Mouse (Mus musculus): ENCODE measurements around the gene Il31ra.

Il31ra gene

GRCm38 (mm10) chr13:112505436-112505835 lies 88.7 kb downstream of the Il31ra start:
- WGBS, result 94% methylated on average over 6 of the region's 6 CpGs

GRCm38 (mm10) chr13:112503846-112504245 lies 90.3 kb downstream of the Il31ra start:
- 94% methylated on average over 13 of the region's 13 CpGs for WGBS

GRCm38 (mm10) chr13:112500466-112500865 lies 93.7 kb downstream of the Il31ra start:
- 92% methylated on average over 9 of the region's 9 CpGs for WGBS

DNA sequence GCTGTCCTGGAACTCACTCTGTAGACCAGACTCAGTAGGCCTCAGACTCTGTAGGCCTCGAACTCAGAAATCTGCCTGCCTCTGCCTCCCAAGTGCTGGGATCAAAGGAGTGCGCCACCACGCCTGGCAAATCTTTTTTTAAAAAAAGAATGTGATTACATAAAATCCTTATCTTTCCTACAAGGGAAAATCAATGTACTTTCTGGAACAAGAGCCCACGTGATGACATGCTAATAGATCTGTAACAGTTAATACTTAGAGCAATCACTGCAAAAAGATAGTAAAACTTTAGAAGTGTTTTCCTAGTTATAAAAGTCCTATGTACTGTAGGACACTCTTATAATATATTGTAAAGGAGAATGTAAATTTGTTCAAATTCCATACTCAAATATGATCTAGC lies 94.1 kb downstream of the Il31ra start:
- WGBS, result 94% methylated on average over 4 of the region's 4 CpGs

GRCm38 (mm10) chr13:112494590-112494989 lies 99.6 kb downstream of the Il31ra start:
- WGBS, result 97% methylated on average over 12 of the region's 12 CpGs

DNA sequence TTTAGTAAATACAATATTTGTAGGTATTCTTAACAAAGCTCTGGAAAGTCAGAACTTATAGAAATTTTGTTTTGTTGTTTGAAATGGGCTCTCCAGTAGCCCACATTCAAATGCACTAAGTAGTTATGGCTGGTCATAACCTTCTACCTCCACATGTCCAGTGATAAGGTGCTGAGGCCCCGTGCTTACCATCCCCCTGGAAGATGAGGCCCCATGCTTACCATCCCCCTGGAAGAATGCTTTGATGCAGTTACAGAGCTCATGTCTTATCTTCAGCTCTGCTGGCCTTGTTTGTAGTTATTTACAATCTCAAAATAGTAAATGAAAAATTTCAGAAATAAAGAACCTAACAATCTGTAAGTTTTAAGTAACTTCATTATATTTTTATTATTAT lies 101.9 kb downstream of the Il31ra start:
- 94% methylated on average over 1 of the region's 1 CpGs for WGBS

- WGBS, result 92% methylated on average over 14 of the region's 14 CpGs
Measured at GRCm38 (mm10) chr13:112491636-112492284, 102.4 kb downstream of the Il31ra start.

DNA sequence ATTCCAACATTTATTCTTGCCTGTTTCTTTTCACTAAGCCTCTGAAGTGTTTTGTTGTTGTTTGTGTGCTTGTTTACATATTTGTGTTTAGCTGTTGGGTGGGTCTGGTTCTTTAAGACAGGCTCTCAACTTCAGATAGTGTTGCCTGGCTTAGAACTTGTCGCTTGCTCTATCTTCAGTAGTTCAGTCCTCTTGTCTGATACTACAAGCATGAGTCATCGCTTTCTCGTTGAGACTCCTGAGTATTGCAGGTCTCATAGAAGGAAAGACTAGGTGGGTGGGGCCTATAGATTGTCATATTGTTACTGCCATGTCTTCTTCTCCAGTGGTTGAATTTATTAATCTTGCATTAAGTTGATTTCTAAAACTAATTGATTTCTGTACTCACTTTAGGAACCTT lies 104.1 kb downstream of the Il31ra start:
- 83% methylated on average over 3 of the region's 3 CpGs for WGBS

DNA sequence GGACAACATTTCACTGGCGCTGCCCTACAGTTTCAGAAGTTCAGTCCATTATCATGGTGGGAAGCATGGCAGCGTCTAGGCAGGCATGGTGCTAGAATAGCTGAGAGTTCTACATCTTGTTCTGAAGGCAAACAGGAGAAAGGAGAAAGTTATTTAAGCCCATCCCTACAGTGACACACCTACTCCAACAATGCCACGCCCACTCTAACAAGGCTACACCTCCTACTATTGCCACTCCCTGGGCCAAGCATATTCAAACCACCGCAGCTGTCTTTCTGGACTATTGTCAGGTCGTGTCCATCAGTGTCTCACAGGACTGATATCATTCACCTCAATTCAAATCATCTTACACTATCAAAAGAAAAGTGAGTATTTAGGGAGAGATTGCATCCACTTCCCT lies 107.5 kb downstream of the Il31ra start:
- WGBS, result 95% methylated on average over 5 of the region's 5 CpGs

- 96% methylated on average over 5 of the region's 5 CpGs for WGBS
Measured at GRCm38 (mm10) chr13:112486236-112486635, 107.9 kb downstream of the Il31ra start.

DNA sequence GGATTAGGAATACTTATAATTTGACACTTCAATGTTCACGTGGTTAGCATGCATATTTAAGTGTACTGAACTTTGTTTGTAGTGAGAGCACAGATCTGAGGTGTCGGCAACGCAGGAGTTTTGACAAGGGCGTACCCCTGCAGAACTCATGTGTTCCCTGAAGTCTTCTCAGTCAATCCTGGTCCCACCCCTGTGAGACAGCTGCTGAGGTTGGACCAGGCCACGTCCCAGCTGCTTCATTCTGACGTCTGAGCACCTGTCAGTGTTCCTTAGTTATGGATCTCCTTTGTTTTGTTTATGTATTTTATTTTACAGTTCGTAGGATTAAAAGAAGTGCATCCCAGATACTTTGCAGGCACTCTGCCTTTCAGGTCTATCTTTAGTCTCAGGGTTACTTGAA lies 111.1 kb downstream of the Il31ra start:
- WGBS, result 84% methylated on average over 7 of the region's 7 CpGs

DNA sequence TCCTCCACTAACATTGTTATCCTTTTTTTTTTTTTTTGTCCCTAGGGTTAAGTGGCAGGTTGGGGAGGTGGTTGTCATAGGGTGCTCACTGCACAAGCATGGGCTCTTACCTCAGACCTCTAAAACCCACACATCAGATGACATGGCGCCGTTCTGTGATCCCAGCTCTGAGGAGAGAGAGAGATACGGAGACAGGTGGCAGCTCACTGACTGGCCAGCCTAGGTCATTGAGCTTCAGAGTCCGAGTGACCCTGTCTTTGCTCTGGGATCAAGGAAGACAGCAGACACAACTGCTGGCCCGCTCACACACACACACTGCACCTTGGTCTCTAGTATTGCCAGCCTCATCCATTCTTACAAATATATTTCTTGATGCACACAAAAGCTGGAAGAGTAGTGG lies 111.6 kb downstream of the Il31ra start:
- whole genome bisulfite sequencing, result 97% methylated on average over 5 of the region's 5 CpGs

DNA sequence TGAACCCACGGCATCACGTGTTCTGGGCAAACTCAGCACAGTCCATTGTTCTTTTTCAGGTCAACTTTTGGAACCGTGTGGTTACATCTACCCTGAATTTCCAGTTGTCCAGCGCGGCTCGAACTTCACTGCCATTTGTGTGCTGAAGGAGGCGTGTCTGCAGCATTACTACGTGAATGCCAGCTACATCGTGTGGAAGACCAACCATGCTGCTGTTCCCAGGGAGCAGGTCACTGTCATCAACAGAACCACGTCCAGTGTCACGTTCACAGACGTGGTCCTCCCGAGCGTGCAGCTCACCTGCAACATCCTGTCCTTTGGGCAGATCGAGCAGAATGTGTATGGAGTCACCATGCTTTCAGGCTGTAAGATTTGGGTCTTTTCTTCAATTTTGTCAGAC lies 114.2 kb downstream of the Il31ra start:
- WGBS, result 87% methylated on average over 15 of the region's 15 CpGs

GRCm38 (mm10) chr13:112479032-112479431 lies 115.1 kb downstream of the Il31ra start:
- 73% methylated on average over 7 of the region's 7 CpGs for WGBS

DNA sequence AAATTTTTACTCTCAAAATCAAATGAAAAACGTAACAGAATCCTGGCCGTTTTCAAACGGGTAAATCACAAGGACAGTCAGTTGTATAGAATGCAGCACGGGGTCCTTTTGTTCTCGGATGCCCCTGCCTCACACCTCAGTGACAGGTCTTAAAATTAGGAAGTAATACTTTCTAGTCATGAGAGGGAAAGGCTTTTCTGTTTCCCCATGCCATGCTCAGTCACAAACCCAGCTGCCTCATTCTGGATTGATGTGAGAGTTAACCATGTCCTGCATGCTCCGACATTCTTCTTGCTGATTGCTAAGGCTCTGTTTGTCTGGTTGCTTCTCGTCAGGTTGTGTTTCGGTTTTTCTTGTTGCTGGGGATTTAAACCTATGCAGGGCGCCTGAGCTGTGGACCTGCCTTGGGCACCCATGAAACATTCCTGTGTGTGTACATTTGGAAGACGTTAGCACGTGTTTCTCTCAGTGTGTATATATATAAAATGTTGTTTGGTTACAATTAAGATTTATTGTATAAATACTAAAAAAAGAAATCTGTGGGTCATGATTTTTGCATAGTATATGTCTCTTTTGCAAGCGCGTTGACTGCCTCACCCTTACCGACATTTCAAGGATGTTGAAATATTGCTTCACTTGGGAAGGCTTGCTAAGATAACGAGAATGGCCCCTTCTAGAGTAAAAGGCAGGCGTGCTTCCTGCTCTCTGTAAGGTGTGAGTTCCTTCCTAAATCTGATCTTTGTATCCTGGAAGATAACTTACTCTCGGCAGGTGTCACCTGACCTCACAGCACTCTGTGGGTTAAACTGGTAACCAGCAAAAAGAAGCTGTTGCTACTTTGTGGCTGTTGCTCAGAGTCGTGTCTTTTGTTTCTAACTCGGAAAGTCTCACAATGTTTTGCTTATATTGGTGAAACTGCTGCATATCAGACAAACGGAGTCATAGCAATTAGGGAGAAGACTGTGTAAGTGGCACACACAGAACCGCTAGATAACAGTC lies 120.1 kb downstream of the Il31ra start:
- 85% methylated on average over 21 of the region's 21 CpGs for WGBS

DNA sequence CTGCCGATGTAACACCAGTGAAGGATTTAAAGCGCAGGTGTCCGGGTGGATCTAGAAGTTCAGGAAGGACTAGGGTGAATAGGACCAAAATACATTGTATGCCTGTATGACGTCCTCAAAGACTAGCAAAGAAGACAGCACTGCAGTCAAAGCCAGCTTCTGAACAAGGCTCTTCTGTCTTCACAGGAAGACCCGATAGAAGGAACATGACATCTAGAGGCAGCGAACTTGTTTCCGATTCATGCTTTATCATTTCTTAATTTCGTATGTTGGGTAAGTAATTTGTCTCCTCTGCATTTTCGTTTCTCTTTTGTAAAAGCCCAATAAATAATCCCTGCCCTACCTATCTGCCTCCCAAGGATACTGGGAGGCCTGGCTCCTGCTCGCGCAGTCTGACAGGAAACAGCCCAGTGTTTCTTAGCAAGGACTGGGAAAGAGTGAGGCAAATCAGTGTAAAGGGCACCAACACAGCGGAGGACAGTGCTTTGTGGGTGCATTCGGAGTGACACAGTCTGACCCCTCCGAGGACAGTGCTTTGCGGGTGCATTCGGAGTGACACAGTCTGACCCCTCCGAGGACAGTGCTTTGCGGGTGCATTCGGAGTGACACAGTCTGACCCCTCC lies 121.6 kb downstream of the Il31ra start:
- WGBS, result 87% methylated on average over 19 of the region's 19 CpGs

- 82% methylated on average over 9 of the region's 9 CpGs for WGBS
Measured at GRCm38 (mm10) chr13:112471201-112471600, 123.0 kb downstream of the Il31ra start.

All from cerebral cortex, adult 2 months (tissue).